Mouse (Mus musculus) bone marrow, adult 2 months (tissue): ENCODE data around the gene Dtx1. TPM values are rescaled to one million over a fixed set of nuclear protein-coding genes. Genes with fewer than 3 reads are reported as not detected.

ENCODE experiments used
- H3K27ac ChIP-seq: fragments of 200-500 bp; 2 replicates; pipeline ENCODE4 v1.5.1; 2012; ENCODE audit warnings: low read depth, mild to moderate bottlenecking, control low read depth, inconsistent platforms, low read length; ENCODE audit not compliant: control insufficient read depth, poor library complexity, insufficient read depth
- H3K4me1 ChIP-seq: fragments of 200-500 bp; 2 replicates; pipeline ENCODE4 v1.6.1; 2011; ENCODE audit warnings: low read length; ENCODE audit not compliant: control insufficient read depth, insufficient read depth
- H3K4me3 ChIP-seq: fragments of 200-500 bp; replicated peaks from 2 replicates; pipeline ENCODE3; 2011; ENCODE audit warnings: mild to moderate bottlenecking, low read depth, low read length, control low read depth; ENCODE audit not compliant: control insufficient read depth
- CTCF ChIP-seq: fragments of 200-500 bp; IDR thresholded peaks from 2 replicates; pipeline ENCODE4 v1.5.1; 2011; ENCODE audit warnings: low read length, control low read depth; ENCODE audit not compliant: control insufficient read depth, insufficient read depth
- POLR2A ChIP-seq: fragments of 200-500 bp; IDR thresholded peaks from 2 replicates; pipeline ENCODE4 v1.6.1; 2011; ENCODE audit warnings: low read depth, mild to moderate bottlenecking, control low read depth, low read length, borderline replicate concordance; ENCODE audit not compliant: control insufficient read depth
- WGBS: fragments of 180-500 bp; shearing (Covaris S2); methylation state at CpG from one replicate; pipeline ENCODE4 v1.1.7; 2018; 5-methylcytosine and 5-hydroxymethylcytosine counted together
- polyA plus RNA-seq: library from polyadenylated mRNA; stranded (reverse); fragments of >200 nt; gene quantifications from 2 replicates; pipeline ENCODE4 v1.2.4, GENCODE M21; 2011; ENCODE audit warnings: low replicate concordance; ENCODE audit not compliant: missing spikeins, insufficient read depth, insufficient read length

The Dtx1 gene
- polyA plus RNA-seq, 1 experiment: 3.6 TPM

DNA sequence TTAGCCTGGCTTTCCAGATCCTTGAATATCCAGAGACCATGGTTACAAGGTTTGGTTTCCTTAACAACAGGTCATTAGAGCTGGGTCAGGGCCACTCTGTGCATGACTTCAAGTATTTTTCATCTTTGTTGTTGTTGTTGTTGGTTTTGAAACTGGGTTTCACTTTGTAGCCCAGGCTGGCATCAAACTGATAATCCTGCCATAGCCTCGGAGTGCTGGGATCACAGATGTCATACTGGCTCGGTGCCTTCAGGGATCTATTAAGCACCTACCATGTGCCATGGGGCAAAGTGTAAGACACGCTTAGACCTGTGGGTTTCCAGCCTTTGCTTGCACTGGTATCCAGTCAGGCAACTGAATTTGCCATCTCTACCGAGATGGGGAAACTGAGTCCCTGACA, 9.3 kb downstream of the Dtx1 start:
- no peak for TF ChIP-seq CTCF
- TF ChIP-seq POLR2A: no peak
- no peak overlapping the region for H3K4me3 ChIP-seq
- whole genome bisulfite sequencing: 81% methylated on average over 4 of the region's 4 CpGs
- H3K4me1 ChIP-seq: no peaks in the 10 kb centered on the region; the same call in 1 of the 2 replicates
- no peak overlapping the region for H3K27ac ChIP-seq

DNA sequence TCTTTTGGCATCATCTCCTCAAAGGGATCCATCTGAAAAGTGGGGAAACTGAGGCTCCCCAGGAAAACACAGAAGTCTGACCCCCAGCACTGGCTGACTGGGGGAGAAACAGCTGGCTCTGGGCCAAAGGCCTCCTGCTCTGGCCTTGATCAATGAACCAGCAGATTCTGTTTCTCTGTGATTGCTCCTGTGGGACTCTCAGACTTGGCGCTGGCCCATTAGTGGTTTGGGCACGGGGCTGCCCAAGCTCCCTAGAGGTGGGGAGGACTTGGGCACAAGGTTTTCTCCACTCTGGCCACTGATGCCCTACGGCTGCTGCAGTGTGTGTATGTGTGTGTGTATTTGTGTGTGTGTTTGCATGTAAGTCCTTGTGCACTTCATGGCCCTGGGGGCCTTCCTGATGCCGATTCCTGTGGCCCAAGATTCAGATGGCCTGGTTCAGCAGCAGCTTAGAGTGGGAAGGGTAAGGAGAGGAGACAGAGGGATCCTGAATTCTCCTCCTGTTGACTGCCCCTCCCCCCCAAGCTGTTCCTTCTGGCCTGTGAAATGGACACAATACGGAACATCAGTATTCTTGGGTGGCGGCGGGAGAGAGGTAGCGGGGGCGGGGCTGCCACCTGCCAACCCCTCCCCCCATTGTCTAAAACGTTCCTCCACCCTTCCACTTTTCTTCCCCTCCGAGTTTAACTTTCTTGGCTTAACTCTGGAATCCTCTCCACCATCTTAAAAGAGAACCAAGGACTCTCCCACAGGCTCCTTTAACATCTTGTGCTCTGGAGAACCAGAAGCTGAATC, 10.5 kb downstream of the Dtx1 start:
- 56% methylated on average over 11 of the region's 11 CpGs for WGBS
- Histone ChIP-seq H3K4me3 (no peak overlapping the region), H3K27ac (no peak overlapping the region)

DNA sequence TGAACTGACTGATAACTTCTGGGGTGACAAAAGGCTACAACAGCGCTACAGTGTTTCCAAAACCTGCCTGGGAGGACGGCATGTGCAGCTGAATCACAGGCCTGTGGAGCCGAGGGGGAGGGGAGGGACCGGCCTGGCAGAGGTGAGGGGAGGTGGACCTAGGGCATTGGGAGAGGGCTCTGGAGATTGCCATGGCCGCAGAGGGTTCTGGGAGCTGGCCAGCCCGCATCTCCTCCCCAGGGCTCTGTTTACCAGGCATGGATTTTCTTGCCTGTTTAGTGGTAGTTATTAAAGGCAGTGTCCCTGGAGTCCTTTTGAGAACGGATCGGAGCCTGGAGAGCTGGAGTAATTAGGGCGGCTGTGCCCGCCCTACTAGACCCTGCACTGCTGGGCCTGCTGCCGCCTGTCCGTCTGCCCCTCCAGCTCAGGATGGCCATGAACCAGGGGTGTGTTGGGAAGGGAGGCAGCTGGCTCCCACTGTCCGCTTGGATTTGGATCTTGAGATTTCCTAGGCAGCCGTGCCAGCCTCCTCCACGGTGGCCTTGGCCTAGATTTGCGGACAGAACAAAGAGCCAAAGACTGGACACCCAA, 12.8 kb downstream of the Dtx1 start:
- H3K4me1 ChIP-seq: peaks cover 2% of the 10 kb centered on the region; the same call in 1 of the 2 replicates
- H3K4me3 ChIP-seq: no peak overlapping the region
- WGBS: 75% methylated on average over 16 of the region's 16 CpGs
- H3K27ac ChIP-seq: no peak overlapping the region
- TF ChIP-seq CTCF (no peak), POLR2A (no peak)

More for the DNA sequence above, 10.5 kb downstream of the Dtx1 start:
- no peak for TF ChIP-seq CTCF
- no peak for TF ChIP-seq POLR2A
- peaks cover 2% of the 10 kb centered on the region; the same call in 1 of the 2 replicates for H3K4me1 ChIP-seq

DNA sequence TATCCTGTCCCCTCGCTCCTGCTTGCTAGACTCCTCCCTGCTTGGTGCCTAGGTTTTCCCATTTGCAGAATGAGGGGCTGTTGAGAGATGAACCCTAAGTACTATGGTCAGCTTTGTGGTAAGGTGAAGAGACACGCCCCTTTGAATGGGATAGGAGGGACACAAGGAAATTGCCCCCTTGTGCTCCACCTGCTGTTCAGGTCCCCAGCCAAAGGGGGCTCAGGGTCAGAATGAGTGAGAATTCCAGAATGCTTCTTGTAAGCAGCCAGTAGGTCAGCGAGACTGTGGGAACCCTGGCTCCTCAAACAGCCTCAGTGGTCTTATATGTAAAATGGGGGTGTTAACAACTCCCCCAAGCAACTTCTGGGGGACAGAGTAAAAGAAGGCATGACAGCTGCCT, 13.5 kb downstream of the Dtx1 start:
- Histone ChIP-seq H3K4me3 (no peak overlapping the region), H3K4me1 (peaks cover 2% of the 10 kb centered on the region; the same call in 1 of the 2 replicates), H3K27ac (no peak overlapping the region)
- TF ChIP-seq CTCF: no peak
- TF ChIP-seq POLR2A: no peak
- 48% methylated on average over 3 of the region's 3 CpGs for WGBS

DNA sequence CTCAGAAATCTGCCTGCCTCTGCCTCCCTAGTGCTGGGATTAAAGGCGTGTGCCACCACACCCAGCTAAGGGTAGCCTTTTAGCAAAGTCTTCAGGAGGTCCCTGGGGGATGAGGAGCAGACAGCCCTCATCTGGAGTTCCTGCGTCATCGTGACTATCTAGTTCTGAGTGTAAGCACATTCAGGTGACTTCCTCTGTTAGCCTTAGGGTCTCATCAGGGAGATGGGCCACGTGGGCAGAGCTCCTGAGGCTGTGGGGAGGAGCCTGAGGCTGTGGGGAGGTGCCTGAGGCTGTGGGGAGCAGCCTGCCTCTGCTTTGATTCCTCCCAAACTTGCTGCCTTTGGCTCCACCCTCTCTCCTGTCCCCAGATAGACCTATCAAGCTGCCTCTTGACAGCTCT, 14.9 kb downstream of the Dtx1 start:
- no peak overlapping the region for H3K4me3 ChIP-seq
- H3K4me1 ChIP-seq: peaks cover 2% of the 10 kb centered on the region; the same call in 1 of the 2 replicates
- no peak overlapping the region for H3K27ac ChIP-seq
- no peak for TF ChIP-seq CTCF
- no peak for TF ChIP-seq POLR2A
- WGBS: 47% methylated on average over 4 of the region's 4 CpGs

DNA sequence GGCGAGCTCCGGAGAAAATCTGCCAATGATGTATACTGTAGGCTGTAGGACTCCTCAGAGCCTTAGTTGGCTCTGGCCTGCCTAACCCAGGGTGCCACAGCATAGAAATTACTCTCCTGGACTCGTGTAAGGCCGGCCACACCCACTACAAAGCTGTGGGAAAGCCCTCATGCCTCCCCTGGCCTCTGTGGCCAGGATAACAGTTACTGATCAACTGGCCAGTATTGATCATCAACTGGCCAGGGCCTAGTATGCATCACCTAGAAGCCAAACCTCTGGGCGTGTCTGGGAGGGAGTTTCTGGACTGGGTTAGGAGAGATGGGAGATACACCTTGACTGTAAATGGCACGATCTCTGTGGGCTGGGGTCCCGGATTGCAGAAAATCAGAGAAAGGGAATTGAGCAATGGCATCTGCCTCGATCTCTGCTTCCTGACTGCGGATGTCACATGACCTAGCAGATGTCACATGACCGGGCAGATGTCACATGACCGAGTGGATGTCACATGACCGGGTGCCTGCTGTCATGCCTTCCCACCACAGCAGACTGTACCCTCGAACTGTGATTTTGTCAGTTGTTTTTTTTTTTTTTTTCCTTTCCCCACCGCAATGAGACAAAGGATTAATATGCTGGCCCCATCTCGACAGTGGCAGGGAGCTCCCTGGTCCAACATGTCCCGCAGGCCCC, 15.5 kb downstream of the Dtx1 start:
- TF ChIP-seq POLR2A: no peak
- TF ChIP-seq CTCF: no peak

DNA sequence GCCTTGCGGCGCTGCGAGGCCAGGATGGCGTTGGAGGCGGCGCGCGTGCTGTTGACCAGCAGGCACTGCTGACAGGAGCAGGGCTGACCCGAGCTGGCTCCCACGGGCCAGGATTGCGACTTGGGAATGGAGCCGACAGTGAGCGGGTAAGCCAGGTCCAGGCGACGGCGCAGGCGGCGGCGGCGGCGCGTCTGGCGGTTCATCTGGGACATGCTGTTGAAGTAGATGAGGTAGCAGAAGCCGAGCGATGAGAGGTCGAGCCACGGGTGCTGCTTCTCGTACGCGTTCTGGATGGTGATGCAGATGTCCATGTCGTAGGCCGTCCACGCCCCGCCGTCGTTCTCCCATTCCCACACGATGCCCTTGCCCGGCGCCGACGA, 17.0 kb downstream of the Dtx1 start:
- TF ChIP-seq CTCF (no peak), POLR2A (no peak; the same call in 1 of the 2 replicates)
- 5% methylated on average over 41 of the region's 41 CpGs for WGBS

More for the DNA sequence above, 15.5 kb downstream of the Dtx1 start:
- H3K27ac ChIP-seq: no peak overlapping the region
- 60% methylated on average over 16 of the region's 16 CpGs for WGBS
- H3K4me1 ChIP-seq: peaks cover 2% of the 10 kb centered on the region; the same call in 1 of the 2 replicates
- H3K4me3 ChIP-seq: no peak overlapping the region

More for the DNA sequence above, 17.0 kb downstream of the Dtx1 start:
- Histone ChIP-seq H3K4me1 (peaks cover 3% of the 10 kb centered on the region; the same call in 1 of the 2 replicates), H3K27ac (peak overlapping the region; percentile 56), H3K4me3 (peak overlapping the region; percentile 25)
